Mouse (Mus musculus) ES-E14 (cell line): ENCODE measurements at regions not wholly inside any gene's neighbourhood (a gene's known extent, or its start where the extent isn't known, plus 50 kb on each side); places are given as distances from the start of the nearest gene placed in this dataset.

Experiments
- MAFK ChIP-seq: IDR thresholded peaks from 2 replicates; pipeline ENCODE4 v1.6.1; 2014; ENCODE audit warnings: mild to moderate bottlenecking, low read depth, low read length, inconsistent platforms; ENCODE audit not compliant: insufficient read depth
- ZC3H11A ChIP-seq: IDR thresholded peaks from 2 replicates; pipeline ENCODE4 v1.6.1; 2012; ENCODE audit warnings: low read depth, mild to moderate bottlenecking, inconsistent platforms, low read length, borderline replicate concordance
- ZNF384 ChIP-seq: IDR thresholded peaks from 2 replicates; pipeline ENCODE4 v1.6.1; 2012; ENCODE audit warnings: low read depth, low read length, inconsistent platforms

DNA sequence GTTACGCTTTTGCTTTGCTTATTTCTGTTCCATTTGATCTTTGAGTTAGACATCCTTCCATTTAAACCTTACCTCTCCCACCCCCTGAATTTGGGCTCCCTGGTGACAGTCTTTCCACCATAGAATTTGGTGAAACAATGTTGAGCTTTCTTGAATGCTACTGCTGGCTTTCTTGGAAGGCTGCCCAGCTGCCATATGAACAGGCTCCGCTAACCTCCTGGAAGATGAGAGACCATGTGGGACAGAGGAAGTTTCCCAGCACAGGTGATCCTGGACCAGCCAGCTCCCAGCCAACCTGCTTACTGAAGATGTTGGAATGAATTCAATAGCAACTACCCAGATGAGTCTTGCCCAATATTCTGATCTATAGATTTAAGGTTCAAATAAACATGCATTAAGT, 868.6 kb upstream of the Tenm3 start:
- TF ChIP-seq MAFK (no peak), ZNF384 (no peak), ZC3H11A (no peak)
